ENCODE assay signal across 8 mouse cellular contexts in the genomic region with DNA sequence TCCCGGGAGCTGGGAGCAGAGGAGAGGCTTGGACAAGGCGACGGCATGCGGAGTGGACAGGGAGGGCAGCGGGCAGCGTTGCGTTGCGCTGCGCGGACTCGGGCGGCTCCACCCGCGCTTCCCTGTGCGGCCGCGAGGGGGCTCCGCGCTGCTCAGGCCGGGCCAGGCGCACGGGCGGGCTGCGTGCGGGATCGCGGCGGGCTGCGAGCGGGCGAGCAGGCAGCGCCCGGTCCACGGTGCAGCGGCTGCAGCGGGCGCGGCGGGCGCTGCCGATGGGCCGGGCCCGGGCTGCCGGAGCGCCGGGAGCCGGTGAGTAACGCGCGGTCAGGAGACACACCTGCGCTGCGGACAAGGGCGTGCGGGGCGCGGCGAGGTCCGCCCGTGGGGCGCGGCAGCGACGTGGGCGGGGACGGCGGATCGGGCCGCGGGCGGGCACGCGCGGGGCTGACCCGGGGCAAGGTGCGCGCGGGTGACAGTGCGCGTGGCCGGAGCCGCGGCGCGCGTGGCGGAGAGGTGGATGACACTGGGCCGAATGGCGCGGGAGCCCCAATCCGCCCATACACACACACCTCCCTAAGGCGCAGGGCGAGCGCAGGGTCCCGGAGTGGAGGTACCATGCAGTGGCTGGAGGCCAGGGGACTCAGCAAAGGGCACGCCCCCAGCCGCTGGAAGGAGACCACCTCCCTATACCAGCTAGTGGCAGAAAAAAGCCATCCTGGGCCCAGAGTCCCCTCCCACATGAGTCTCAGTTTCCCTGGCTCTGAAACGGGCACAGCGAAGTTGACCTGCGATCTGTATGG. TPM values are rescaled to one million over a fixed set of nuclear protein-coding genes. Genes with fewer than 3 reads are reported as not detected.
A peak's percentile ranks its signal among the peaks of the same experiment; 100 is the strongest.
DNase-seq lines count a peak whose midpoint lies in the region; ATAC-seq and TF ChIP-seq lines count a peak whose summit lies in the region.

A gene (plus strand): TSS at position 177 of the 800 bp plus-strand sequence.

- H3K9ac ChIP-seq in forebrain, embryonic 12.5 days = peak within 1 kb of the TSS; percentile 77
- peak within 1 kb of the TSS; percentile 64 for H3K9ac ChIP-seq in heart, postnatal 0 days (replicated peaks; ENCODE audit: low read depth, low read length)
- no peak within 1 kb of the TSS for H3K9ac ChIP-seq in liver, embryonic 15.5 days
- peak within 1 kb of the TSS; percentile 73 for H3K9ac ChIP-seq in neural tube, embryonic 12.5 days

- peak; percentile 86 for DNase-seq in cerebellum, adult 11 months
- DNase-seq in heart, postnatal 0 days (ENCODE audit: low spot score) = peak; percentile 27
- peak; percentile 63 to 69 for DNase-seq in kidney, postnatal 25 days

- peaks cover 6% of the 10 kb centered on the region for H3K9me3 ChIP-seq in forebrain, embryonic 12.5 days
- 0 out of 2 replicates have a peak, but pooled peaks cover 4% of the 10 kb centered on the region for H3K9me3 ChIP-seq in heart, postnatal 0 days (replicated peaks; ENCODE audit: control insufficient read depth, low read length)
- H3K9me3 ChIP-seq in liver, embryonic 15.5 days (replicated peaks) = no peaks in the 10 kb centered on the region
- H3K9me3 ChIP-seq in neural tube, embryonic 12.5 days = peaks cover 6% of the 10 kb centered on the region; the same call in 1 of the 2 replicates

- no peak for TF ChIP-seq POLR2A in testis, adult 2 months (IDR thresholded peaks at IDR 0.05; ENCODE audit: control insufficient read depth, low read depth, low read length)

- H3K27ac ChIP-seq in forebrain, embryonic 12.5 days = no peak within 1 kb of the TSS
- no peak within 1 kb of the TSS for H3K27ac ChIP-seq in heart, postnatal 0 days (ENCODE audit: low read depth)
- no peak within 1 kb of the TSS for H3K27ac ChIP-seq in liver, embryonic 15.5 days (replicated peaks)
- no peak within 1 kb of the TSS for H3K27ac ChIP-seq in neural tube, embryonic 12.5 days
- no peak within 1 kb of the TSS for H3K27ac ChIP-seq in testis, adult 2 months (ENCODE audit: control insufficient read depth, insufficient read depth, low read depth, low read length)

- peak within 1 kb of the TSS; percentile 71 for H3K4me3 ChIP-seq in forebrain, embryonic 12.5 days (replicated peaks)
- peak within 1 kb of the TSS; percentile 69 for H3K4me3 ChIP-seq in heart, postnatal 0 days (ENCODE audit: low read depth, low read length)
- peak within 1 kb of the TSS; percentile 54 for H3K4me3 ChIP-seq in liver, embryonic 15.5 days (replicated peaks)
- peak within 1 kb of the TSS; percentile 63 for H3K4me3 ChIP-seq in neural tube, embryonic 12.5 days
- H3K4me3 ChIP-seq in testis, adult 2 months (ENCODE audit: control insufficient read depth, low read depth, low read length) = peak within 1 kb of the TSS; percentile 66

- 2% methylated on average over 89 of the region's 99 CpGs for WGBS in forebrain, embryonic 12.5 days
- 3% methylated on average over 74 of the region's 99 CpGs for WGBS in heart, postnatal 0 days
- WGBS in liver, embryonic 15.5 days (ENCODE audit: insufficient replicate concordance) = 2% methylated on average over 95 of the region's 99 CpGs
- 2% methylated on average over 98 of the region's 99 CpGs for WGBS in neural tube, embryonic 12.5 days

- peak within 1 kb of the TSS; percentile 100 for H3K4me2 ChIP-seq in forebrain, embryonic 12.5 days
- H3K4me2 ChIP-seq in heart, postnatal 0 days (ENCODE audit: low read depth, low read length) = peak within 1 kb of the TSS; percentile 100
- H3K4me2 ChIP-seq in liver, embryonic 15.5 days = peak within 1 kb of the TSS; percentile 87
- H3K4me2 ChIP-seq in neural tube, embryonic 12.5 days (replicated peaks) = peak within 1 kb of the TSS; percentile 96

- ATAC-seq in CD4-positive, CD25-positive, alpha-beta regulatory T cell, adult 4 months = peak; percentile 58
- ATAC-seq in forebrain, embryonic 12.5 days (ENCODE audit: low FRiP score) = peak; percentile 92
- ATAC-seq in heart, postnatal 0 days (ENCODE audit: insufficient read depth, low read depth) = peak; percentile 75
- no peak; the same call in 1 of the 2 replicates for ATAC-seq in liver, embryonic 15.5 days (ENCODE audit: insufficient read depth)
- ATAC-seq in neural tube, embryonic 12.5 days (ENCODE audit: low FRiP score, low read depth) = peak; percentile 87

- no peaks in the 10 kb centered on the region for H3K36me3 ChIP-seq in forebrain, embryonic 12.5 days (replicated peaks)
- H3K36me3 ChIP-seq in heart, postnatal 0 days (replicated peaks; ENCODE audit: control insufficient read depth, insufficient read depth, low read length) = no peaks in the 10 kb centered on the region
- no peaks in the 10 kb centered on the region for H3K36me3 ChIP-seq in liver, embryonic 15.5 days (replicated peaks)
- no peaks in the 10 kb centered on the region for H3K36me3 ChIP-seq in neural tube, embryonic 12.5 days
- no peaks in the 10 kb centered on the region for H3K36me3 ChIP-seq in testis, adult 2 months (ENCODE audit: control insufficient read depth, insufficient read depth, low read length)

- TF ChIP-seq CTCF in heart, postnatal 0 days (IDR thresholded peaks at IDR 0.05; ENCODE audit: low read depth) = peak; percentile 46
- peak; percentile 65; the same call in 1 of the 2 replicates for TF ChIP-seq CTCF in testis, adult 2 months (IDR thresholded peaks at IDR 0.05; ENCODE audit: control insufficient read depth, insufficient read depth, insufficient replicate concordance, low read depth, low read length)

- peaks cover 6% of the 10 kb centered on the region for H3K4me1 ChIP-seq in forebrain, embryonic 12.5 days
- peaks cover 4% of the 10 kb centered on the region; the same call in 1 of the 2 replicates for H3K4me1 ChIP-seq in heart, postnatal 0 days (ENCODE audit: control insufficient read depth, insufficient read depth)
- peaks cover 6% of the 10 kb centered on the region for H3K4me1 ChIP-seq in liver, embryonic 15.5 days (replicated peaks)
- peaks cover 12% of the 10 kb centered on the region for H3K4me1 ChIP-seq in neural tube, embryonic 12.5 days
- peaks cover 10% of the 10 kb centered on the region for H3K4me1 ChIP-seq in testis, adult 2 months (ENCODE audit: control insufficient read depth, insufficient read depth, low read length)

- TF ChIP-seq EP300 in heart, postnatal 0 days (IDR thresholded peaks at IDR 0.05; ENCODE audit: low read depth) = no peak

- peaks cover 43% of the 10 kb centered on the region for H3K27me3 ChIP-seq in forebrain, embryonic 12.5 days
- peaks cover 44% of the 10 kb centered on the region for H3K27me3 ChIP-seq in heart, postnatal 0 days (ENCODE audit: control insufficient read depth, insufficient read depth, low read length)
- H3K27me3 ChIP-seq in liver, embryonic 15.5 days = peaks cover 61% of the 10 kb centered on the region
- peaks cover 33% of the 10 kb centered on the region for H3K27me3 ChIP-seq in neural tube, embryonic 12.5 days (replicated peaks)
- no peaks in the 10 kb centered on the region for H3K27me3 ChIP-seq in testis, adult 2 months (ENCODE audit: control insufficient read depth, insufficient read depth, low read length)

RNA-seq across cellular contexts. Expression of the gene that starts here (rescaled TPM):
- polyA plus RNA-seq in CD4-positive, CD25-positive, alpha-beta regulatory T cell, adult 4 months (2017; shearing (Covaris generic)) = under 1 TPM; 0.35 to 0.39 TPM
- polyA plus RNA-seq in forebrain, embryonic 12.5 days (2016; fragmentation: Nextera tagmentation; extraction: Ambion mirVana) = 1.8 and 2.8 TPM in 2 replicates
- 1.7 TPM in 1 of 2 replicates, not detected in the other for total RNA-seq in heart, postnatal 0 days (2014; rRNA removed; ENCODE audit: low replicate concordance)
- not detected in 2 replicates for polyA plus RNA-seq in heart, postnatal 0 days (2015; fragmentation: Nextera tagmentation; extraction: Ambion mirVana)
- polyA plus RNA-seq in liver, embryonic 15.5 days (2015; fragmentation: Nextera tagmentation; extraction: Ambion mirVana) = 0.05 TPM in 1 of 2 replicates, not detected in the other
- 13.7 and 14.7 TPM in 2 replicates for polyA plus RNA-seq in neural tube, embryonic 12.5 days (2016; fragmentation: Nextera tagmentation; extraction: Ambion mirVana)
- 0.69 and 0.93 TPM in 2 replicates for polyA plus RNA-seq in testis, adult 2 months (2012; rRNA removed)

Comparison
In these comparisons a context has a peak if more than half of its experiments do, and no peak if none do; other contexts are left out.
1. Peak in ATAC-seq in CD4-positive, CD25-positive, alpha-beta regulatory T cell, adult 4 months; RNA of the gene not detected or under 1 TPM.
2. DNase-seq: peak in every context shown above with its lines; median percentile 86 in cerebellum, adult 11 months; 66 in kidney, postnatal 25 days; 27 in heart, postnatal 0 days.